Mouse (Mus musculus) T-helper 2 cell (primary cell): ENCODE measurements around the gene Baz2b.
"Not testable (repeated sequence)": the region's sequence is repeated elsewhere in the genome, so short reads cannot be mapped to it uniquely, and the experiment has no call there.

Experiments
- in situ Hi-C: fragments of 300-600 bp; cut with MboI, MseI; formaldehyde crosslinking; loops from one replicate; pipeline ENCODE4 v1.15.1; 2025; ENCODE audit warnings: high pct_unique_total_duplicates

Gene Baz2b

DNA sequence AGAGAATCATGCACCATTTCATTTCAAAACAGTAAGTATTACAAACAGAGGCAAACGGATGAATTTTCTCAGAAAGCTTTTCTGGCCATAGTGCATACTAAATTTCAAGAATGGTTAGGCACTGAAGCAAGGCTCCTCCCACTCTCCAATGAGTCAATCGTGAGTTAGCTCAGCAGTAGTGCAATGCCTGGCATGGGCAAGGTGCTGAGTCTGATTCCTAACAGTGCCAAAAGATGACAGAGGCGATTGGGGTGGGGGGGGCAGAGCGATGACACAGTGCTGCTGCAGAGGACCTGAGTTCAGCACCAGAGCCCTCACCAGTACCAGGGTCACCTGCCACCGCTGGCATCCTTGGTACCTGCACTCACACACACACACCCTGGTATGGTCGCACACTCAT lies 339.1 kb downstream of the Baz2b start:
- in situ Hi-C loops = no loop called here

DNA sequence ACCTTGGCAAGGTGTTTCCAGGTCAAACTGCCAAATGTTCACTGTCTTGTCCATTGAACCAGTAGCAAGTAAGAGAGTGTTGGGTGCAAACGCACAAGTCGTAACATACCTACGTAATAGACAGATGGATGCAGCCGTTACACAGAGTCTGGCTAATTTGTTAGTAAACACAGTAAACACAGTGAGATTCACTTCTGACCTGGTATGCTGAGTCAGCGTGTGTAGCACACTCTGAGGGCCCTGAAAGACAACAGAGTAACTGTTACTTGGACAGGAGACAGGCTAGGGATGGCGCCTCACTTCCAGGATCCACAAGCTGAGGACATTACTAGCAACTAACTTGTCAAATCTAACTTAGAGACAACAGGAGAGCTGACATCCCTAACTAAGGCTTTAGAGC lies 347.0 kb downstream of the Baz2b start:
- in situ Hi-C loops = no loop called here

DNA sequence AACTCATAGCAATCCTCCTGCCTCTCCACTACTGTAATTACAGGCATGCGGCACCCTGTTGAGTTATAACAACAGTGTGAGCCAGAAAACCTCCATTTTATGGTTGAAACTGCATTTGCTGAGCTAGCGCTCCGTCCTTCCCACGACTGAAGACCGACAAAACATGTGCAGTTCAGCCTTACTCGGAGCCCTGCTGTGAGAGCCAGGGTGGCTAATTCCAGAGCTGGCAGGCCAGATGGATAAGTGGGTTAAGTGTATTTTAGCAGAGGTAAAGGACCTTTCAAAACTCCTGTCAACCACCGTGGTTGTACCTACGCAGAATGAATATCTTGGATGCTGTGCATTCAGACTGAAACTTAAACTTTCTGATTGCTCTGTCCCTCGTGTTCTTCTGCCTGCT lies 355.3 kb downstream of the Baz2b start:
- in situ Hi-C loops = no loop called here

DNA sequence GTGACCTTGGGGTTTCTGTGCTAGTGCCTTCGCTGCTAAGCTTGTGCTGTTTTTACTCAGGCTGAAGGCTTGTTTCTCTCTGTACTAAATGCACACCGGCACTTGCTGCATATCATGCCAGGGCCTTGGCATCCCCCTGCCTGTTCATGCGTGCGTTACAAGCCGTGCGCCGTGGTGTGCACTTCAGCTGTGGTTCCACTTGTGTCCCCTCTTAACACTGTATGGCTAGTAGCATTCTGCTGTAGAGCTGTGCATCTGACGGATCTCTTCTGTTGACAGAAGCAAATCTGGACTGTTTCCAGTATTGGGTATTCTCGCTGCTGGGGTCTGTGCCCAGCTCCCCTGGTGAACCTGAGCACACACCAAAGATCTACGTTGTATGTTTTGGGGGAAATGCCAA lies 356.1 kb downstream of the Baz2b start:
- in situ Hi-C loops = no loop called here

DNA sequence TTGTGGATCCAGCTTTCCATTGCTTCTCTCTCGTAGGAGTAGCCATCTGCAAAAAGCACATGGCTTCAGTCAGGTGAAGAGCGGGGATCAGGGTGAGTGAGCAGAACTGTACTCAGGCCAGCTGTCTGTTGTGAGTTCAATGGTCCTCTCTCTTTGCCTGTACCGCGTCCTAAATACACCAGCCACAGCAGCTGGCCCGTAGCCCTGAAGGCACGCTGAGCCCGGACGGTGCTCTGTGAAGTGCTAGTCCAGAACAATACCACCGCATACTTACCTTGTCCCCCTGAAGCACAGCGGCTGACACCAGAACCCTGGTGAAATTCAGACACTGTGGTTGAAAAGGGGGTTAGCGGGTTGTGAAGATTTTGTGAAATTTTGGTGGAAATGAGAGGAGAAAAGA lies 356.7 kb downstream of the Baz2b start:
- in situ Hi-C loops = no loop called here

DNA sequence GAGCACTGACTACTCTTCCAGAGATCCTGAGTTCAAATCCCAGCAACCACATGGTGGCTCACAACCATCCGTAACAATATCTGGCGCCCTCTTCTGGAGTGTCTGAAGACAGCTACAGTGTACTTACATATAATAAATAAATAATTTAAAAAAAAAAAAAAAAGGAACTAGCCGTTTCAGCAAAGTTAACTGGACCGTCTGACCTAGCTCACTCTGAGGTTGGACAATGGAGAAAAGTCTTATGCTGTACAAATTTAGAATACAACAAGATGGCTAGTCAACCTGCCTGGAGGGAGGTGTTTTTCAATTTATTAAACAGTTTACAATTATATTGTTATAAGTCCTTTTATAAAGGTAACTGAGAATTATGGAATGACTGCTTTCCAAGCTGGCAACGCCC lies 357.8 kb downstream of the Baz2b start:
- in situ Hi-C loops = not testable (repeated sequence)
